Mouse (Mus musculus) lung, embryonic 14.5 days (tissue): ENCODE measurements at regions not wholly inside any gene's neighbourhood (a gene's known extent, or its start where the extent isn't known, plus 50 kb on each side); places are given as distances from the start of the nearest gene placed in this dataset.
"Not testable (repeated sequence)": the region's sequence is repeated elsewhere in the genome, so short reads cannot be mapped to it uniquely, and the experiment has no call there.

Experiments used
- ATAC-seq: fragments of 200-750 bp; cut with Nextera tagmentation; 2 replicates; pipeline ENCODE4 v1.8.0; 2017; ENCODE audit warnings: mild to moderate bottlenecking, moderate TSS enrichment, moderate library complexity; ENCODE audit not compliant: insufficient read depth
- DNase-seq: peaks from one replicate; pipeline ENCODE4 v3.0.0-alpha.2; 2015
- H3K27ac ChIP-seq: fragments of 300-500 bp; sonication (generic); 2 replicates; pipeline ENCODE4 v1.5.1; 2014; ENCODE audit warnings: low read depth, mild to moderate bottlenecking, moderate library complexity
- H3K27me3 ChIP-seq: fragments of 300-500 bp; sonication (generic); 2 replicates; pipeline ENCODE4 v1.6.1; 2014; ENCODE audit warnings: low read length, control low read depth; ENCODE audit not compliant: insufficient read depth
- H3K36me3 ChIP-seq: fragments of 300-500 bp; sonication (generic); 2 replicates; pipeline ENCODE4 v1.6.1; 2014; ENCODE audit warnings: control low read depth; ENCODE audit not compliant: insufficient read depth
- H3K4me1 ChIP-seq: fragments of 300-500 bp; sonication (generic); 2 replicates; pipeline ENCODE4 v1.6.1; 2014; ENCODE audit warnings: antibody characterized with exemption, control low read depth; ENCODE audit not compliant: insufficient read depth
- H3K4me2 ChIP-seq: fragments of 300-500 bp; sonication (generic); 2 replicates; pipeline ENCODE4 v1.6.1; 2014; ENCODE audit warnings: mild to moderate bottlenecking
- H3K4me3 ChIP-seq: fragments of 300-500 bp; sonication (generic); 2 replicates; pipeline ENCODE4 v1.5.1; 2014; ENCODE audit warnings: low read depth, low read length
- H3K9ac ChIP-seq: fragments of 300-500 bp; sonication (generic); 2 replicates; pipeline ENCODE4 v1.6.1; 2014
- H3K9me3 ChIP-seq: fragments of 300-500 bp; sonication (generic); 2 replicates; pipeline ENCODE4 v1.6.1; 2016; ENCODE audit warnings: low read depth, low read length, control low read depth
- CTCF ChIP-seq: IDR thresholded peaks from 2 replicates; pipeline ENCODE4 v1.5.1; 2016; ENCODE audit warnings: antibody characterized with exemption, low read depth
- WGBS: fragments of 180-500 bp; shearing (Covaris S2); extraction: QIAGEN DNeasy Blood & Tissue Kit; methylation state at CpG from one replicate; pipeline ENCODE4 v1.1.7; 2014; 5-methylcytosine and 5-hydroxymethylcytosine counted together

- no peak for ATAC-seq
- no peak overlapping the region for H3K4me2 ChIP-seq
- 36% methylated on average over 1 of the region's 1 CpGs for WGBS
These were observed 75.6 kb upstream of the Lhfpl3 start for GRCm38 (mm10) chr5:22670296-22670695.

DNA sequence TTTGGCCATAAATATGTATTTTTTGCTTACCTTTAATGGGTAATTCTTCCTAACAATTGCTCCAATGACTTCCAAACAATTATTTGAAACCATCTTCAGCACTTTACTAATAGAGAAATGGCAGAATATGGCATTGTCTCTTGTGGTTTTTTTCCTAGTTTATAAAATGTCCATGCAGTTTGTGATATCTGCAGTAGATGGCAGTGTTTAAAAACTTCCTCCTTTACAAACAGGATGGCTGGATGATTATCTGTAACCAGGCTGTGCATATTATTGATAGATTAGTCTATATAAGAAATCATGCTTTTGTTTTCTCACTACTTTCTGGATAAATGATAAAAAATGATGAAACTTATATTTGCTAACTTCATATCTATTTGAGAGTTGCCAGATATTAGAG, 91.0 kb upstream of the Orc5 start:
- Histone ChIP-seq H3K4me1 (no peaks in the 10 kb centered on the region), H3K27ac (no peak overlapping the region), H3K4me3 (no peak overlapping the region), H3K4me2 (no peak overlapping the region), H3K27me3 (no peaks in the 10 kb centered on the region), H3K36me3 (no peaks in the 10 kb centered on the region), H3K9me3 (no peaks in the 10 kb centered on the region), H3K9ac (no peak overlapping the region)
- DNase-seq (peak; percentile 28), ATAC-seq (no peak)
- peak; percentile 31 for TF ChIP-seq CTCF

More at GRCm38 (mm10) chr5:22670296-22670695, 75.6 kb upstream of the Lhfpl3 start:
- Histone ChIP-seq H3K27me3 (no peaks in the 10 kb centered on the region), H3K4me3 (no peak overlapping the region), H3K27ac (no peak overlapping the region), H3K36me3 (no peaks in the 10 kb centered on the region), H3K9ac (no peak overlapping the region), H3K4me1 (no peaks in the 10 kb centered on the region), H3K9me3 (no peaks in the 10 kb centered on the region)
- no peak for TF ChIP-seq CTCF
- no peak for DNase-seq

DNA sequence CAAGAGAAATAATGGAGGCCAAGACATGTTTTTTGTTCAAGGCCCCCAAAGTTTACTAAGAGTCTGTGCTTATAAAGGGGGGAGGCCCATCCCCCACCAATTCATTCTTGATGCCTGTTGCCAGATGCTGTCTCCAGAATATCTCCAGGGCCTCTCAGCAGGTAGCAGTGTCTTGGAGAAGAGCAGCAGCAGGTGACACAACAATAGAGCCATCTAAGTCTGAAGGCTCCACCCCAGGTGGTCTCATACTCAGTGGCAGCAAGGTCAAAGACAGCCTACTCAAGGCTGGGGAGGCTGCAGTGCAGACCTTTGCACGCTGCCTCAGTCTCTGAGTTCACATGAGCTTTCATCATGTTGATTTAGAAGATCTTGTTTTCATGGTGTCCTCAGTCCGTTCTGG, 66.8 kb upstream of the Orc5 start:
- DNase-seq, ATAC-seq, H3K36me3 ChIP-seq, H3K4me3 ChIP-seq, H3K4me2 ChIP-seq, H3K27me3 ChIP-seq, H3K4me1 ChIP-seq, H3K9ac ChIP-seq, H3K27ac ChIP-seq, H3K9me3 ChIP-seq: not testable (repeated sequence)
- 70% methylated on average over 2 of the region's 2 CpGs for WGBS
